8 mouse cellular contexts compared by ENCODE assay signal in the genomic region with DNA sequence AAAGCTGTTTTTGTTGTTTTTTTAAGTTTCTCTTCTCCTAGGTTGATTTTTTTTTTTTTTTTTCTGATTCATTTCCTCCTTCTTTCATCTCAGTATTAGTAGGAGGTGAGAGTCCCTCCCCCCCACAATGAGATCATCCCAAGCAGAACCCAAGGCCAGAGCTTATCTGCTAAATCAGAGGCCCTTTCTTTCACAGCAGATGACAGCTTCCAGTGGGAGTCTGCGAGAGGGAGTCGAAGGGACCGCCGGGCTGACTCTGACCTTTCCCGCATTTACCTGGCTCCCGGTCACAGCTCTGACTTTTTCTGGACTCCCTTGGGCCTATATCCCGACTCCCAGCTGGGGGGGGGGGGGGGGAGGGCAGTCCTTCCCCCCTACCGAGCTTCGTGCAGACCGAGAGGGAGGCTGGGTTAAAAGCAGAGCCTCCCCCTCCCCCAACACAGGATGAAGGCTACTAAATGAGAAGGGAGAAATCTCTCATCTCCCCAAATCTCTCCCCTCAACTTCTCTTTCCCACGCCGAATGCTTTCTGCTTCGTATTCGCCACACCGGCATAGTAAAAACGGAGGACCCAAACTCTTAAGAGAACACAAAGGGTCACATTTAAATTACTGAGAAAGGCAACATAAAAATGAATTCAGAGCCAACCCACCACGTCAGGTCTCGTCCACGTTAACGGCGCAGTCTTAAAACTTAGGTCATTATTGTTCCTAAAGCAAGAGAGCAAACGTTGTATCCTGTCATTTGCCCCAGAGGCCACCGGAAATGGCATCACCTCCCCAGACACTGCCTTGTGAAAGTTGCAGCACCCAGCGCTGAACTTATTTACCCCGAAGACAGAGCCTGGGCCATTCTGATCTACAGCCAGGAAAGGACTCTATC.
DNase-seq lines count a peak whose midpoint lies in the region; ATAC-seq lines count a peak whose summit lies in the region.

No protein-coding gene starts in this region.

- peak overlapping the region; percentile 40; the same call in 1 of the 2 replicates for H3K9ac ChIP-seq in heart, embryonic 12.5 days

- H3K27me3 ChIP-seq in heart, embryonic 12.5 days (replicated peaks): 0 out of 2 replicates have a peak, but pooled peaks cover 3% of the 10 kb centered on the region
- peaks cover 23% of the 10 kb centered on the region for H3K27me3 ChIP-seq in limb, embryonic 10.5 days (ENCODE audit: low read depth, poor library complexity, severe bottlenecking)
- H3K27me3 ChIP-seq in midbrain, embryonic 10.5 days (ENCODE audit: low read depth, poor library complexity, severe bottlenecking): peaks cover 33% of the 10 kb centered on the region

- DNase-seq in adrenal gland, postnatal 36 days: peak; percentile 74 to 86
- no peak for DNase-seq in limb, embryonic 10.5 days (ENCODE audit: low spot score)
- peak; percentile 49 for DNase-seq in midbrain, embryonic 10.5 days (ENCODE audit: low spot score)
- peak; percentile 58 for DNase-seq in testis, postnatal 14 days (ENCODE audit: low spot score)
- no peak for DNase-seq in urinary bladder, adult 2 months (ENCODE audit: low spot score)
- no peak for DNase-seq in ovary, postnatal 10 days (ENCODE audit: low spot score)

- H3K9me3 ChIP-seq in heart, embryonic 12.5 days (replicated peaks): no peaks in the 10 kb centered on the region
- no peaks in the 10 kb centered on the region for H3K9me3 ChIP-seq in limb, embryonic 10.5 days (replicated peaks)
- H3K9me3 ChIP-seq in midbrain, embryonic 10.5 days (replicated peaks): no peaks in the 10 kb centered on the region

- peak overlapping the region; percentile 75 for H3K4me2 ChIP-seq in heart, embryonic 12.5 days

- H3K4me1 ChIP-seq in heart, embryonic 12.5 days (replicated peaks): peaks cover 21% of the 10 kb centered on the region
- H3K4me1 ChIP-seq in limb, embryonic 10.5 days: peaks cover 33% of the 10 kb centered on the region
- peaks cover 30% of the 10 kb centered on the region for H3K4me1 ChIP-seq in midbrain, embryonic 10.5 days

- H3K27ac ChIP-seq in heart, embryonic 12.5 days (ENCODE audit: poor library complexity, severe bottlenecking): 0 out of 2 replicates have a peak overlapping the region, but pooled peaks have one; percentile 33
- H3K27ac ChIP-seq in limb, embryonic 10.5 days: peak overlapping the region; percentile 74
- H3K27ac ChIP-seq in midbrain, embryonic 10.5 days (replicated peaks): peak overlapping the region; percentile 80

- peak; percentile 71 for ATAC-seq in CD4-positive, CD25-positive, alpha-beta regulatory T cell, adult 4 months
- ATAC-seq in heart, embryonic 12.5 days (ENCODE audit: insufficient number of reproducible peaks, low FRiP score): peak; percentile 23; the same call in 1 of the 2 replicates

- H3K4me3 ChIP-seq in heart, embryonic 12.5 days: peak overlapping the region; percentile 40
- peak overlapping the region; percentile 39 for H3K4me3 ChIP-seq in limb, embryonic 10.5 days
- H3K4me3 ChIP-seq in midbrain, embryonic 10.5 days: peak overlapping the region; percentile 44

- 7% methylated on average over 24 of the region's 25 CpGs for WGBS in heart, embryonic 12.5 days
- 8% methylated on average over 25 of the region's 25 CpGs for WGBS in limb, embryonic 10.5 days
- WGBS in midbrain, embryonic 10.5 days: 14% methylated on average over 24 of the region's 25 CpGs

- no peaks in the 10 kb centered on the region for H3K36me3 ChIP-seq in heart, embryonic 12.5 days
- H3K36me3 ChIP-seq in limb, embryonic 10.5 days: no peaks in the 10 kb centered on the region
- no peaks in the 10 kb centered on the region for H3K36me3 ChIP-seq in midbrain, embryonic 10.5 days

Comparison
In these comparisons a context has a peak if more than half of its experiments do, and no peak if none do; other contexts are left out.
1. DNase-seq: peak in adrenal gland, postnatal 36 days (2 of 2), midbrain, embryonic 10.5 days (single experiment) and testis, postnatal 14 days (single experiment); none in limb, embryonic 10.5 days (single experiment), urinary bladder, adult 2 months (single experiment) and ovary, postnatal 10 days (single experiment).
2. Peak in every context shown above with its lines, with median percentiles within 50 percentile points of each other: H3K27ac ChIP-seq and H3K4me3 ChIP-seq.